Mouse (Mus musculus) liver, embryonic 13.5 days (tissue): Measurements from ENCODE around the gene Tnrc6c. TPM values are rescaled to one million over a fixed set of nuclear protein-coding genes. Genes with fewer than 3 reads are reported as not detected.

Source experiments
- ATAC-seq: fragments of 200-750 bp; cut with Nextera tagmentation; 2 replicates; pipeline ENCODE4 v1.8.0; 2017; ENCODE audit warnings: low read depth, mild to moderate bottlenecking, moderate number of reproducible peaks, moderate library complexity
- DNase-seq: peaks from one replicate; pipeline ENCODE4 v3.0.0; 2022
- H3K27ac ChIP-seq: fragments of 300-500 bp; sonication (generic); 2 replicates; pipeline ENCODE4 v1.5.1; 2015; ENCODE audit warnings: moderate library complexity, mild to moderate bottlenecking, inconsistent platforms
- H3K27me3 ChIP-seq: fragments of 300-500 bp; sonication (generic); 2 replicates; pipeline ENCODE4 v1.6.1; 2015; ENCODE audit warnings: mild to moderate bottlenecking, inconsistent platforms
- H3K36me3 ChIP-seq: fragments of 300-500 bp; sonication (generic); 2 replicates; pipeline ENCODE4 v1.6.1; 2015; ENCODE audit warnings: mild to moderate bottlenecking, inconsistent platforms
- H3K4me1 ChIP-seq: fragments of 300-500 bp; sonication (generic); replicated peaks from 2 replicates; pipeline ENCODE4 v1.6.1; 2015; ENCODE audit warnings: inconsistent platforms
- H3K4me2 ChIP-seq: fragments of 300-500 bp; sonication (generic); 2 replicates; pipeline ENCODE4 v1.6.1; 2015; ENCODE audit warnings: inconsistent platforms, mild to moderate bottlenecking, moderate library complexity
- H3K4me3 ChIP-seq: fragments of 300-500 bp; sonication (generic); replicated peaks from 2 replicates; pipeline ENCODE4 v1.5.1; 2015; ENCODE audit warnings: mild to moderate bottlenecking, inconsistent platforms
- H3K9ac ChIP-seq: fragments of 300-500 bp; sonication (generic); 2 replicates; pipeline ENCODE4 v1.6.1; 2015; ENCODE audit warnings: mild to moderate bottlenecking, inconsistent platforms
- H3K9me3 ChIP-seq: fragments of 300-500 bp; sonication (generic); replicated peaks from 2 replicates; pipeline ENCODE4 v1.6.1; 2016; ENCODE audit warnings: inconsistent platforms
- WGBS: fragments of 180-500 bp; shearing (Covaris S2); methylation state at CpG from one replicate; pipeline ENCODE4 v1.1.7; 2015; ENCODE audit not compliant: insufficient replicate concordance; 5-methylcytosine and 5-hydroxymethylcytosine counted together
- polyA plus RNA-seq: library from polyadenylated mRNA; unstranded; fragments of >200 nt; fragmentation: Nextera tagmentation; extraction: Ambion mirVana; gene quantifications from 2 replicates; pipeline ENCODE4 v1.2.1, GENCODE M21; 2015

The Tnrc6c gene
- polyA plus RNA-seq, 1 experiment from 2014 or later = 2.8 TPM

- peak overlapping the region; percentile 19; the same call in 1 of the 2 replicates for H3K9ac ChIP-seq
- H3K4me2 ChIP-seq = no peak overlapping the region
- ATAC-seq = no peak
- H3K27ac ChIP-seq = peak overlapping the region; percentile 81
- no peaks in the 10 kb centered on the region for H3K27me3 ChIP-seq
- no peak overlapping the region for H3K4me3 ChIP-seq
- no peaks in the 10 kb centered on the region for H3K9me3 ChIP-seq
- H3K36me3 ChIP-seq = peaks cover 17% of the 10 kb centered on the region
- DNase-seq = no peak
- 74% methylated on average over 4 of the region's 4 CpGs for WGBS
- H3K4me1 ChIP-seq = peaks cover 92% of the 10 kb centered on the region
Observed at GRCm38 (mm10) chr11:117794035-117794551, 140.0 kb downstream of the Tnrc6c start.

GRCm38 (mm10) chr11:117796954-117797353 is 142.9 kb downstream of the Tnrc6c start:
- Histone ChIP-seq H3K9me3 (no peaks in the 10 kb centered on the region), H3K36me3 (peaks cover 32% of the 10 kb centered on the region), H3K27me3 (no peaks in the 10 kb centered on the region), H3K4me2 (peak overlapping the region; percentile 81), H3K4me3 (peak overlapping the region; percentile 80), H3K4me1 (peaks cover 96% of the 10 kb centered on the region), H3K27ac (peak overlapping the region; percentile 99), H3K9ac (peak overlapping the region; percentile 95)
- 20% methylated on average over 5 of the region's 5 CpGs for WGBS
- ATAC-seq (no peak), DNase-seq (no peak)

GRCm38 (mm10) chr11:117797511-117798159 is 143.5 kb downstream of the Tnrc6c start, which contains the start of gene 6030468B19Rik:
Gene 6030468B19Rik (plus strand): TSS chr11:117797660.
- Histone ChIP-seq H3K4me2 (peak within 1 kb of the TSS; percentile 81), H3K27ac (peak within 1 kb of the TSS; percentile 99), H3K9ac (peak within 1 kb of the TSS; percentile 95), H3K27me3 (no peaks in the 10 kb centered on the region), H3K36me3 (peaks cover 37% of the 10 kb centered on the region), H3K9me3 (no peaks in the 10 kb centered on the region), H3K4me3 (peak within 1 kb of the TSS; percentile 80), H3K4me1 (peaks cover 96% of the 10 kb centered on the region)
- DNase-seq = peak; percentile 90
- 15% methylated on average over 9 of the region's 9 CpGs for WGBS
- ATAC-seq = peak; percentile 94

- Histone ChIP-seq H3K4me2 (peak overlapping the region; percentile 81), H3K4me1 (peaks cover 96% of the 10 kb centered on the region), H3K27me3 (no peaks in the 10 kb centered on the region), H3K4me3 (peak overlapping the region; percentile 80), H3K9me3 (no peaks in the 10 kb centered on the region), H3K27ac (peak overlapping the region; percentile 99), H3K9ac (peak overlapping the region; percentile 95), H3K36me3 (peaks cover 38% of the 10 kb centered on the region)
- DNase-seq (peak; percentile 57), ATAC-seq (peak; percentile 52)
- 8% methylated on average over 2 of the region's 2 CpGs for WGBS
Observed at GRCm38 (mm10) chr11:117798160-117798541, 144.1 kb downstream of the Tnrc6c start.

- WGBS = 47% methylated on average over 5 of the region's 5 CpGs
Observed at GRCm38 (mm10) chr11:117799174-117799573, 145.1 kb downstream of the Tnrc6c start.

GRCm38 (mm10) chr11:117800038-117800437 is 145.9 kb downstream of the Tnrc6c start:
- peaks cover 55% of the 10 kb centered on the region for H3K36me3 ChIP-seq
- no peaks in the 10 kb centered on the region for H3K27me3 ChIP-seq
- no peak for DNase-seq
- H3K9ac ChIP-seq = peak overlapping the region; percentile 95
- peak overlapping the region; percentile 99 for H3K27ac ChIP-seq
- no peaks in the 10 kb centered on the region for H3K9me3 ChIP-seq
- no peak for ATAC-seq
- H3K4me3 ChIP-seq = peak overlapping the region; percentile 80
- 89% methylated on average over 7 of the region's 7 CpGs for WGBS
- H3K4me1 ChIP-seq = peaks cover 92% of the 10 kb centered on the region
- H3K4me2 ChIP-seq = peak overlapping the region; percentile 81

More at GRCm38 (mm10) chr11:117799174-117799573, 145.1 kb downstream of the Tnrc6c start:
- Histone ChIP-seq H3K27me3 (no peaks in the 10 kb centered on the region), H3K9me3 (no peaks in the 10 kb centered on the region), H3K4me3 (peak overlapping the region; percentile 80), H3K4me2 (peak overlapping the region; percentile 81), H3K36me3 (peaks cover 47% of the 10 kb centered on the region), H3K27ac (peak overlapping the region; percentile 99), H3K9ac (peak overlapping the region; percentile 95), H3K4me1 (peaks cover 97% of the 10 kb centered on the region)
- DNase-seq (no peak), ATAC-seq (no peak)

- no peaks in the 10 kb centered on the region for H3K9me3 ChIP-seq
- H3K9ac ChIP-seq = peak overlapping the region; percentile 95
- peaks cover 71% of the 10 kb centered on the region for H3K36me3 ChIP-seq
- H3K27ac ChIP-seq = peak overlapping the region; percentile 99
- ATAC-seq (no peak), DNase-seq (no peak)
- no peaks in the 10 kb centered on the region for H3K27me3 ChIP-seq
- peak overlapping the region; percentile 80 for H3K4me3 ChIP-seq
- peaks cover 93% of the 10 kb centered on the region for H3K4me1 ChIP-seq
- 90% methylated on average over 7 of the region's 7 CpGs for WGBS
- H3K4me2 ChIP-seq = peak overlapping the region; percentile 81
Observed at GRCm38 (mm10) chr11:117801650-117802049, 147.6 kb downstream of the Tnrc6c start.

- H3K4me1 ChIP-seq = peaks cover 90% of the 10 kb centered on the region
- H3K27me3 ChIP-seq = no peaks in the 10 kb centered on the region
- H3K9ac ChIP-seq = peak overlapping the region; percentile 95
- H3K4me3 ChIP-seq = peak overlapping the region; percentile 80
- no peak for ATAC-seq
- DNase-seq = no peak
- no peaks in the 10 kb centered on the region for H3K9me3 ChIP-seq
- WGBS = 80% methylated on average over 3 of the region's 3 CpGs
- H3K36me3 ChIP-seq = peaks cover 86% of the 10 kb centered on the region
- H3K27ac ChIP-seq = peak overlapping the region; percentile 99
- H3K4me2 ChIP-seq = peak overlapping the region; percentile 81
Observed at GRCm38 (mm10) chr11:117803166-117803688, 149.1 kb downstream of the Tnrc6c start.

- Histone ChIP-seq H3K4me1 (peaks cover 84% of the 10 kb centered on the region), H3K9me3 (no peaks in the 10 kb centered on the region), H3K27me3 (no peaks in the 10 kb centered on the region), H3K36me3 (peaks cover 78% of the 10 kb centered on the region), H3K4me2 (no peak overlapping the region), H3K9ac (no peak overlapping the region), H3K27ac (no peak overlapping the region), H3K4me3 (no peak overlapping the region)
- 93% methylated on average over 6 of the region's 6 CpGs for WGBS
- ATAC-seq (no peak), DNase-seq (no peak)
Observed at GRCm38 (mm10) chr11:117806781-117807180, 152.7 kb downstream of the Tnrc6c start.

GRCm38 (mm10) chr11:117809407-117810311 is 155.6 kb downstream of the Tnrc6c start, which contains the start of the genes Gm20708 and Syngr2:
Gene Gm20708 (plus strand): TSS chr11:117809668.
Gene Syngr2 (plus strand): TSS chr11:117809668.
- Histone ChIP-seq H3K4me1 (peaks cover 89% of the 10 kb centered on the region), H3K4me3 (peak within 1 kb of the TSS; percentile 81), H3K27ac (peak within 1 kb of the TSS; percentile 87), H3K9me3 (no peaks in the 10 kb centered on the region), H3K9ac (peak within 1 kb of the TSS; percentile 91), H3K4me2 (peak within 1 kb of the TSS; percentile 83), H3K27me3 (no peaks in the 10 kb centered on the region), H3K36me3 (peaks cover 79% of the 10 kb centered on the region)
- DNase-seq (peak; percentile 79), ATAC-seq (peak; percentile 72)
- WGBS = under 1% methylated on average over 75 of the region's 75 CpGs
